Mouse (Mus musculus) small intestine, adult 2 months (tissue): ENCODE results near the gene Krtap24-1.

Source experiments
- CTCF ChIP-seq: fragments of 200-500 bp; IDR thresholded peaks from 2 replicates; pipeline ENCODE4 v1.5.1; 2012; ENCODE audit warnings: low read depth, mild to moderate bottlenecking, control low read depth, inconsistent platforms, low read length, moderate library complexity, mixed read lengths; ENCODE audit not compliant: insufficient replicate concordance, insufficient read length; ENCODE audit errors: extremely low read depth
- POLR2A ChIP-seq: fragments of 200-500 bp; IDR thresholded peaks from 2 replicates; pipeline ENCODE4 v1.6.1; 2012; ENCODE audit warnings: low read depth, mild to moderate bottlenecking, control low read depth, inconsistent platforms, low read length, moderate library complexity

- no peak for TF ChIP-seq CTCF
- no peak for TF ChIP-seq POLR2A
Observed at GRCm38 (mm10) chr16:88583338-88583737, 28.7 kb downstream of the Krtap24-1 start.
